Mouse (Mus musculus): ENCODE measurements around the gene Ccdc9. TPM values are rescaled to one million over a fixed set of nuclear protein-coding genes. Genes with fewer than 3 reads are reported as not detected.

The Ccdc9 gene
- 66.0 and 70.9 TPM in 2 replicates for polyA plus RNA-seq (2011; ENCODE audit: insufficient read length, low read depth, missing spikeins)

- peak within 1 kb of the TSS; percentile 57 for H3K4me3 ChIP-seq (ENCODE audit: insufficient read depth, low read length)
- peak within 1 kb of the TSS; percentile 80 for H3K27ac ChIP-seq (ENCODE audit: insufficient read depth, low read length)
- 0 out of 2 replicates have a peak, but pooled peaks have one; percentile 33 for TF ChIP-seq POLR2A (IDR thresholded peaks at IDR 0.05; ENCODE audit: low read depth, low read length)
- no peak for TF ChIP-seq CTCF (IDR thresholded peaks at IDR 0.05; ENCODE audit: borderline replicate concordance, insufficient read depth, low read length)
- no peaks in the 10 kb centered on the region for H3K4me1 ChIP-seq (ENCODE audit: control insufficient read depth, insufficient read depth, low read length)
Observed at GRCm38 (mm10) chr7:16286026-16286961, at the start of gene Ccdc9. Gene Ccdc9 (minus strand): TSS chr7:16286795.

GRCm38 (mm10) chr7:16329146-16329545, 42.6 kb upstream of the Ccdc9 start:
- Histone ChIP-seq H3K4me3 (ENCODE audit: insufficient read depth, low read length) (no peak overlapping the region), H3K27ac (ENCODE audit: insufficient read depth, low read length) (no peak overlapping the region), H3K4me1 (ENCODE audit: control insufficient read depth, insufficient read depth, low read length) (peaks cover 3% of the 10 kb centered on the region)
- no peak for TF ChIP-seq POLR2A (IDR thresholded peaks at IDR 0.05; ENCODE audit: low read depth, low read length)
- TF ChIP-seq CTCF (IDR thresholded peaks at IDR 0.05; ENCODE audit: borderline replicate concordance, insufficient read depth, low read length) = no peak

DNA sequence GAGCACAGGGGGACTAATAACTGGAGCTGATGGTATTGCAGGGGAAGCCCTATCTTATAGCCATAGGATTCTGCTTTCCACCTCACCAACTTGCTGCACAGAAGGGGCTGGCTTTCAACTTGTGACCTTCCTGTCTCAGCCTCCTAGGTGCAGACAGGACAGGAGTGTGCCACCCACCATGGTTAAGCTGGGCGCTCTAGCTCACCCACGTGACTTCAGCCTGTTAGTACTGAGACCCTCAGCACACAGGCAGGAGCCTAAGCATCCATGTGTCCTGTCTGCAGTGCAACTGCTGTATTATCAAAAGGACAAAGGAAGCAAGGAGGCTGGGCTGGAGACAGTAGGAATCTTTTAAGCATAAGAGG, 40.0 kb upstream of the Ccdc9 start:
- no peak for TF ChIP-seq CTCF (IDR thresholded peaks at IDR 0.05; ENCODE audit: borderline replicate concordance, insufficient read depth, low read length)
- Histone ChIP-seq H3K27ac (ENCODE audit: insufficient read depth, low read length) (peak overlapping the region; percentile 3; the same call in 1 of the 2 replicates), H3K4me3 (ENCODE audit: insufficient read depth, low read length) (no peak overlapping the region), H3K4me1 (ENCODE audit: control insufficient read depth, insufficient read depth, low read length) (peaks cover 3% of the 10 kb centered on the region)

GRCm38 (mm10) chr7:16325920-16326606, 39.5 kb upstream of the Ccdc9 start:
- TF ChIP-seq CTCF (IDR thresholded peaks at IDR 0.05; ENCODE audit: borderline replicate concordance, insufficient read depth, low read length) (peak; percentile 13; the same call in 1 of the 2 replicates), POLR2A (IDR thresholded peaks at IDR 0.05; ENCODE audit: low read depth, low read length) (no peak)
- Histone ChIP-seq H3K27ac (ENCODE audit: insufficient read depth, low read length) (peak overlapping the region; percentile 63), H3K4me1 (ENCODE audit: control insufficient read depth, insufficient read depth, low read length) (peaks cover 5% of the 10 kb centered on the region), H3K4me3 (ENCODE audit: insufficient read depth, low read length) (no peak overlapping the region)

GRCm38 (mm10) chr7:16324661-16325060, 38.1 kb upstream of the Ccdc9 start:
- Histone ChIP-seq H3K4me3 (ENCODE audit: insufficient read depth, low read length) (no peak overlapping the region), H3K4me1 (ENCODE audit: control insufficient read depth, insufficient read depth, low read length) (peaks cover 5% of the 10 kb centered on the region), H3K27ac (ENCODE audit: insufficient read depth, low read length) (peak overlapping the region; percentile 42)
- TF ChIP-seq POLR2A (IDR thresholded peaks at IDR 0.05; ENCODE audit: low read depth, low read length) (no peak), CTCF (IDR thresholded peaks at IDR 0.05; ENCODE audit: borderline replicate concordance, insufficient read depth, low read length) (no peak)

DNA sequence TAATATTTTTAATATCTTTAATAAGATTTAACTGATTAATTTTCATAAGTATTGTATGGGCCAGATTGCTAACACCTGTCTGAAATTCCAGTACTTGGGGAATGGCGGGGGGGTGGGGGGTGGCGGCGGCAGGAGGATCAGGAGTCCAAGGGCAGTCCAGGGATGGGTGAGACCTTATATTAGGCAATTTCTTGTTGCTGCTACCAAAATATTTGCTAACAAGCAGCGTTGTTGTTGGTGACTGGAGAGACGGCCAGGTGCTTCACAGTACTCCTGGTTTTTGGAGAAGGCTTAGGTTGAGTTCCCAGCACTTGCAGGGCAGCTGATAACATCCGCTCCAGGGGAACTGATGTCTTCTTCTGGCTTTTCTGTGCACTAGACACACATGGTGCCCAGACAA, 33.9 kb upstream of the Ccdc9 start:
- Histone ChIP-seq H3K4me1 (ENCODE audit: control insufficient read depth, insufficient read depth, low read length) (peaks cover 5% of the 10 kb centered on the region), H3K4me3 (ENCODE audit: insufficient read depth, low read length) (no peak overlapping the region), H3K27ac (ENCODE audit: insufficient read depth, low read length) (no peak overlapping the region)
- no peak for TF ChIP-seq CTCF (IDR thresholded peaks at IDR 0.05; ENCODE audit: borderline replicate concordance, insufficient read depth, low read length)
- TF ChIP-seq POLR2A (IDR thresholded peaks at IDR 0.05; ENCODE audit: low read depth, low read length) = no peak

DNA sequence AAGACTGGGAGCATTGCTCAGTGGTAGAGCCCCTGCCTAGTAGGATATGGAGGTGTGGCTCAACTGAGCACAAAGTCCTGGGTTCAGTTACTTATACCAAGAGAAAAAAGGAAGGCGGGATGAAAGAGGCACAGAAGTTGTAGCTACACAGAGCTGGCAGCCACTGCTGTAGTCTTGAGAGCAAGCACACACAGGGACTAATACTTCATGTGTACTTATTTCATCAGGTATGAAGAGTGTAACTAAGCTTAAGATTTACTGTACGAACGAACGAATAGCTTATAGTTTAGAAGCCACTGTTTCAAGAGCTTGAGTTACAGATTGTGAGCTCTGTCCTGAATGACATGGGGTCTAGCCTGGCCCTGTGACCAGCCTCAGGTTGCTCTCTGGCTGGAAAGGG, 32.6 kb upstream of the Ccdc9 start:
- H3K4me1 ChIP-seq (ENCODE audit: control insufficient read depth, insufficient read depth, low read length) = 0 out of 2 replicates have a peak, but pooled peaks cover 3% of the 10 kb centered on the region
- no peak for TF ChIP-seq CTCF (IDR thresholded peaks at IDR 0.05; ENCODE audit: borderline replicate concordance, insufficient read depth, low read length)
- no peak for TF ChIP-seq POLR2A (IDR thresholded peaks at IDR 0.05; ENCODE audit: low read depth, low read length)
- H3K27ac ChIP-seq (ENCODE audit: insufficient read depth, low read length) = no peak overlapping the region
- H3K4me3 ChIP-seq (ENCODE audit: insufficient read depth, low read length) = no peak overlapping the region

GRCm38 (mm10) chr7:16317094-16317493, 30.5 kb upstream of the Ccdc9 start:
- H3K4me3 ChIP-seq (ENCODE audit: insufficient read depth, low read length) = no peak overlapping the region
- TF ChIP-seq CTCF (IDR thresholded peaks at IDR 0.05; ENCODE audit: borderline replicate concordance, insufficient read depth, low read length) = no peak
- no peak for TF ChIP-seq POLR2A (IDR thresholded peaks at IDR 0.05; ENCODE audit: low read depth, low read length)
- H3K27ac ChIP-seq (ENCODE audit: insufficient read depth, low read length) = no peak overlapping the region
- H3K4me1 ChIP-seq (ENCODE audit: control insufficient read depth, insufficient read depth, low read length) = 0 out of 2 replicates have a peak, but pooled peaks cover 5% of the 10 kb centered on the region

GRCm38 (mm10) chr7:16315222-16315759, 28.7 kb upstream of the Ccdc9 start:
- Histone ChIP-seq H3K27ac (ENCODE audit: insufficient read depth, low read length) (peak overlapping the region; percentile 27; the same call in 1 of the 2 replicates), H3K4me3 (ENCODE audit: insufficient read depth, low read length) (no peak overlapping the region), H3K4me1 (ENCODE audit: control insufficient read depth, insufficient read depth, low read length) (0 out of 2 replicates have a peak, but pooled peaks cover 3% of the 10 kb centered on the region)
- TF ChIP-seq POLR2A (IDR thresholded peaks at IDR 0.05; ENCODE audit: low read depth, low read length) (no peak), CTCF (IDR thresholded peaks at IDR 0.05; ENCODE audit: borderline replicate concordance, insufficient read depth, low read length) (no peak)
